Mouse (Mus musculus) erythroblast, embryonic 14.5 days (primary cell): ENCODE data around the gene Erf.

Experiments used
- GATA1 ChIP-seq: IDR thresholded peaks from 2 replicates; pipeline ENCODE4 v1.6.1; 2012; ENCODE audit warnings: low read length, inconsistent platforms, mixed read lengths
- TAL1 ChIP-seq: IDR thresholded peaks from 3 replicates; pipeline ENCODE4 v1.6.1; 2012; ENCODE audit warnings: low read length, inconsistent platforms, mixed read lengths

GRCm38 (mm10) chr7:25288721-25289120, 38.2 kb upstream of the Erf start:
- TF ChIP-seq TAL1 (no peak), GATA1 (no peak)
